Mouse (Mus musculus): ENCODE measurements around the gene Spaca7. TPM values are rescaled to one million over a fixed set of nuclear protein-coding genes. Genes with fewer than 3 reads are reported as not detected.
"Not testable (repeated sequence)": the region's sequence is repeated elsewhere in the genome, so short reads cannot be mapped to it uniquely, and the experiment has no call there.

The Spaca7 gene
- polyA plus RNA-seq, 1 experiment from 2014 or later = not detected

DNA sequence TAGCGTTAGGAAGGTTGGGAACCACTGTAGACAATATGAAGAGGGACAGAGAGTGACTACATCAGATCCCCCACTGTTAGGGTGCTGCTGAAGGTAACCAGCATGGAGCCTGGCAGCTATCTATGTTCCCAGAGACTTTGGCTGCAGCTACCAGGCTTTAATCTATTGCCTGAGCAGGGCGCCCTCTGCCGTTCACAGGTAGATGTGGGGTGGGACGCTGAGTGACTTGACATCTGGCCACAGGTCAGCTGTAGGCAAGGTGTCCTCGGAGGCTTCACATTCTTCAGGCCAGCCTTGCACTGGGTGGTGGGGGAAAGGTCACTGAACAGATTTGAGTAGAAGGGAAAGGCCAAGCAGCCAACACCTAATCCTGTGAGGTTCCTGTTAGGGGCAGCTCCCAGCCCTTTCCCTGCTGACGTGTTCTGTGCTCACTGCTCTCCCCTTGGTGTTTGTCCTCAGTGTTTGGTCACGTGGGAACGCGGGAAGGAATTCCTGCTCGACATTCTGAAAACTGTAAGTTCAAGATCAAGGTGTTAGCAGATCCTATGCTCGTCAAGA lies 11.3 kb upstream of the Spaca7 start:
- H3K4me2 ChIP-seq (replicated peaks) = no peak overlapping the region
- H3K4me3 ChIP-seq = no peak overlapping the region
- no peak for ATAC-seq (replicated peaks)
- WGBS = 21% methylated on average over 11 of the region's 11 CpGs
- H3K9ac ChIP-seq (replicated peaks) = no peak overlapping the region
- H3K4me1 ChIP-seq = peaks cover 20% of the 10 kb centered on the region
- no peaks in the 10 kb centered on the region for H3K9me3 ChIP-seq
- H3K27me3 ChIP-seq = 0 out of 2 replicates have a peak, but pooled peaks cover 3% of the 10 kb centered on the region
- no peaks in the 10 kb centered on the region for H3K36me3 ChIP-seq
- H3K27ac ChIP-seq (replicated peaks) = no peak overlapping the region

DNA sequence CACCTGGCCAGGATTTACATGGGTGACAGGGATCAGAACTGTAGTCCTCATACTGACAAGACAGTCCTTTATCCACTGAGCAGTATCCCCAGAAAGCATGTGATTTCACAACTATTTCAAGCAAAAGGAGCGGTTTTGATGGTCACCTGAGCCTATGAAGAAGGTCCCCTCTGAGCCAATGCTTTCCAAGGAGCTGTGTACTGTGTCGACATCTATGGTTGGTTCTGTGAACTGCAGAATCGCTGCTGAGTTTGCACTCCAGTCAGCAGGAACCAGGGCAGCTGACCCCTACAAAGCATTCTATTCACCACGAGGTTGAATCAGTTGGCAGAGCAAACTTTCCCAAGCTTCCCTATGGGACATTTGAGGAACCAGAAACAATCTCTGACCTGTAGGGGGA lies 8.5 kb upstream of the Spaca7 start:
- H3K36me3 ChIP-seq = no peaks in the 10 kb centered on the region
- H3K27ac ChIP-seq (replicated peaks) = no peak overlapping the region
- peak; percentile 59 for ATAC-seq (replicated peaks)
- no peak overlapping the region for H3K4me3 ChIP-seq
- H3K9me3 ChIP-seq = no peaks in the 10 kb centered on the region
- 0 out of 2 replicates have a peak, but pooled peaks cover 3% of the 10 kb centered on the region for H3K27me3 ChIP-seq
- no peak overlapping the region for H3K9ac ChIP-seq (replicated peaks)
- H3K4me1 ChIP-seq = peaks cover 23% of the 10 kb centered on the region
- 3% methylated on average over 4 of the region's 4 CpGs for WGBS
- no peak overlapping the region for H3K4me2 ChIP-seq (replicated peaks)

DNA sequence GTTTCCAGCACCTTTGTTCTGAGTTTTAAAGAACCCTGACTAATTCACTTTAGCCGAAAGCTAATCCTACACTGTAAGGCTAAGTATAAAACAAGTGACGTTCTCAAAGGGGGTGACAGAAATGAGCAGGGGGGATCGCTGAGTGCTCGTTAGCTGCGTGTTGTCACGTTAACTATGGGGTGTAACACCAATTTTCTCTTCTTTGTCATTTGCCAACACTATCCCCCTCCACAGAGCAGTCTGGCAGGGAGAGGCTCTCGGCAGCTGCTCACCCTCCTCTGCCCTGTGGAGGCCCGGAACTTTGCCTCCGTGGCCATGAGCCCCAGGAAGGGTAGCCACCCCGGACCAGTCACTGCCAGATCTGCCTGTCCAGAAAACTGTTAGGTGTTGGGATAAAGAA lies 7.3 kb upstream of the Spaca7 start:
- no peaks in the 10 kb centered on the region for H3K36me3 ChIP-seq
- H3K27me3 ChIP-seq = 0 out of 2 replicates have a peak, but pooled peaks cover 3% of the 10 kb centered on the region
- peaks cover 20% of the 10 kb centered on the region for H3K4me1 ChIP-seq
- H3K4me3 ChIP-seq = no peak overlapping the region
- peak; percentile 61 for ATAC-seq (replicated peaks)
- no peak overlapping the region for H3K27ac ChIP-seq (replicated peaks)
- H3K9ac ChIP-seq (replicated peaks) = no peak overlapping the region
- WGBS = 14% methylated on average over 10 of the region's 10 CpGs
- no peak overlapping the region for H3K4me2 ChIP-seq (replicated peaks)
- no peaks in the 10 kb centered on the region for H3K9me3 ChIP-seq

DNA sequence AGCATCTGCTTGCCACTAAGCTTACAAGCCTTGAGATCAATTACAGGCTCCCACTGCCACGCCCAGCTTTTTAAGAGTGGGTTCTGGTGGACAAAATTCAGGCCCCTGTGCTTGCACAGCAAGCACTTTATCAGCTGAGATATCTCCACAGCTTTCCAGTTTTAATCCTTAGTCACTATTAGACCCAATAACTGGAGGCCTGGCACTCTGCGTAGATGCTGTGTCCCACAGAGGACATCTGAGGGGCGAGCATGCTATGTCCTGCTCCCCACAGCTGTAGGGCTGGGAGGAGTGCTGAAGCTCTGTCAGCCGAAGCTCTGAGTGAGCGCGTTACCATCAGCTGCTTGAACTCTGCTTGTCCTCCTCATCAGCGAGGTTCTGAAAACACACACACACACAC lies 6.3 kb upstream of the Spaca7 start:
- 61% methylated on average over 7 of the region's 7 CpGs for WGBS
- H3K9me3 ChIP-seq = no peaks in the 10 kb centered on the region
- H3K27me3 ChIP-seq = 0 out of 2 replicates have a peak, but pooled peaks cover 3% of the 10 kb centered on the region
- H3K4me2 ChIP-seq (replicated peaks) = no peak overlapping the region
- H3K4me3 ChIP-seq = no peak overlapping the region
- H3K9ac ChIP-seq (replicated peaks) = no peak overlapping the region
- H3K36me3 ChIP-seq = no peaks in the 10 kb centered on the region
- ATAC-seq (replicated peaks) = no peak
- H3K4me1 ChIP-seq = peaks cover 20% of the 10 kb centered on the region
- H3K27ac ChIP-seq (replicated peaks) = no peak overlapping the region

DNA sequence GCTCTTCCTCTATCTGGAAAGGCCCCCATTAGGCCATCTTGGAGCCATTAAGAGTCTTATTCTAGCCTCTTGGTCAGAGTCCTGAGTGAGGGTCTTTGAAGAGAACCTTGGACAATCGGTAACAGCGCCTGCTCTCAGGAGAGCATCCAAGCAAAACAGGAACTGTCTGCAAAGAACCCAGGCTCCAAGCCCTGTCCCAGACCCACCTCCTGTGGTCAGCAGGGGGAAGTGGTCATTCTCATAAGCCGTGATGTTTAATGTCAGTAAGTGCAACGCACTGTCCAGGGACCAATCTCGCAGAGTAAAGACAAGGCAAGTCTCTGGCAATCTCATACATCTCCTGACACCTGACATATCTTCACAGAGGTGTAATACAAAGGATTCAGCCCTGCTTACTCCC lies 3.2 kb downstream of the Spaca7 start:
- Histone ChIP-seq H3K27me3 (no peaks in the 10 kb centered on the region), H3K36me3 (no peaks in the 10 kb centered on the region), H3K9ac (replicated peaks) (no peak overlapping the region), H3K4me1 (peaks cover 4% of the 10 kb centered on the region; the same call in 1 of the 2 replicates), H3K4me3 (no peak overlapping the region), H3K4me2 (replicated peaks) (no peak overlapping the region), H3K27ac (replicated peaks) (no peak overlapping the region), H3K9me3 (no peaks in the 10 kb centered on the region)
- ATAC-seq (replicated peaks) = no peak
- WGBS = 53% methylated on average over 5 of the region's 5 CpGs

DNA sequence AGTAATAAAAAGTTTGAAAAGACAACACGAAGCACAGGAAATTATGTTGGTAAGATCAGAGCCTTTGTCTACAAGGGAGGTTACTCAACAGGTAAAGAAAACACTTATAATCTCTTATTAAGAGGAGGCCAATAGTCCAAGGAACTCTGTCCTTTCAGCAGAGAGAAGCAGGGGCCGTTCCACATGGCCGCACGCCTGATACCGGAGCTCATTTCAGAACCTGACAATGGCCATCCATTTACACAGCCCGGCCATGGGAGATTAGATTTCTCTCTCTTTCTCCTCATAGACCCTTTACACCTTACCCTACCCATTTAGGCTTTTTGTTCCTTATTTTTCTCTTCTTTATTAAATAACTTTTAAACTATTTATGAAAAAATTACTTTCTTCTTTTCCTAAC lies 3.9 kb downstream of the Spaca7 start:
- 19% methylated on average over 6 of the region's 6 CpGs for WGBS
- Histone ChIP-seq H3K4me1 (peaks cover 4% of the 10 kb centered on the region; the same call in 1 of the 2 replicates), H3K27me3 (no peaks in the 10 kb centered on the region)

DNA sequence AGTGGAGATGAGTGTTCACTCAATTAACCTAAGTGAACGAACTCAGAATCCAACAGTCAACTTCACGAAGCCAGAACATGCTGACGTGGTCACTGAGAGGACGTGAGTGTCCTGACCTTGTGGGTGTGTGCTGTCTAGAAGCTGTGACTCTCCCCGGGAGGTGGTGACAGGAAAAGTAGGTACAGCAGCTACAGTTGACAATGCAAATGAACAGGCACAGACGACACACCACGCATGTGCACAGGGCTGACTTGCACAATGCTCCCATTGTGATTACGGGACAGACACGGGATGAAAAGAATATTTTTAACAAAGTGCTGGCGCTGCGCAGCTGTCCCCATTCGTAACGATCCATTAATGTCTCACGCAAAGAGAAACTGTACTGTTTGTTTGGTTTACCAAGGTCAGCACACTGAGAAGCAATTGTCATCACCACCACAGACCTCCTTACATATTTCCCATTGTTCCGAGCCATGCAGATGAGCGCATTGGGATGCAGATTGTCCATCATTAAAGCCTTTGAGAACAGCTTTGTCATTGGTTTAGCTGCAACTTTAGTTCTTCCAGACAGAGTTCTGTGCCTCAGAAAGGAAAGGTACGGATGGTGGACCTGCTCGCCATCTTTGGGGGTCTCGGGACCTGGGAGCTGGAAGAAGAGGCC lies 6.6 kb downstream of the Spaca7 start:
- not testable (repeated sequence) for H3K9me3 ChIP-seq; H3K4me1 ChIP-seq; H3K4me2 ChIP-seq (replicated peaks); H3K27me3 ChIP-seq; H3K27ac ChIP-seq (replicated peaks); H3K9ac ChIP-seq (replicated peaks); H3K4me3 ChIP-seq; H3K36me3 ChIP-seq
- 58% methylated on average over 19 of the region's 19 CpGs for WGBS
- 0 out of 2 replicates have a peak, but pooled peaks have one; percentile 53 for ATAC-seq (replicated peaks)

More for the DNA sequence above, 3.9 kb downstream of the Spaca7 start:
- no peak overlapping the region for H3K27ac ChIP-seq (replicated peaks)
- H3K9me3 ChIP-seq = no peaks in the 10 kb centered on the region
- H3K4me2 ChIP-seq (replicated peaks) = no peak overlapping the region
- no peaks in the 10 kb centered on the region for H3K36me3 ChIP-seq
- no peak for ATAC-seq (replicated peaks)
- H3K9ac ChIP-seq (replicated peaks) = no peak overlapping the region
- H3K4me3 ChIP-seq = no peak overlapping the region

DNA sequence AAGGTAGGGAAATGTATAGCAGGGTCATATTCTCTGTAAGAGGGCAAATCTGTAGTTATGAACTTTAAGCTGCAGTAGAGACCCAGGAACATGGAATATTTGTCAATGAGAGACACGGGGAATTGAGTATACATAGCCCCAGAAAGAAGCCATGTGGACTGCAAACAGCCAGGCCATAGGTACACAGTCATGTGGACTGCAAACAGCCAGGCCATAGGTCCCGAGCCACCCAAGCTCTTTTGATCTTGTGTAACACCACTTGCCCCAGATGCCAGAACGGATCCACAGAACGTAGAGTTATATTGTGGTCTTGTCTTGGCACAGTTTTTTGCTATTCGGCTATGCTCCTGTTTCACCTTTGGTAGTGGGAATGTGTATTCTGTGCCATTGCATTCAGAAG lies 11.0 kb downstream of the Spaca7 start:
- Histone ChIP-seq H3K4me3 (no peak overlapping the region), H3K4me2 (replicated peaks) (no peak overlapping the region), H3K36me3 (no peaks in the 10 kb centered on the region), H3K4me1 (peaks cover 4% of the 10 kb centered on the region; the same call in 1 of the 2 replicates), H3K27me3 (no peaks in the 10 kb centered on the region), H3K9me3 (no peaks in the 10 kb centered on the region), H3K9ac (replicated peaks) (no peak overlapping the region), H3K27ac (replicated peaks) (no peak overlapping the region)
- WGBS = 90% methylated on average over 5 of the region's 5 CpGs
- no peak for ATAC-seq (replicated peaks)

DNA sequence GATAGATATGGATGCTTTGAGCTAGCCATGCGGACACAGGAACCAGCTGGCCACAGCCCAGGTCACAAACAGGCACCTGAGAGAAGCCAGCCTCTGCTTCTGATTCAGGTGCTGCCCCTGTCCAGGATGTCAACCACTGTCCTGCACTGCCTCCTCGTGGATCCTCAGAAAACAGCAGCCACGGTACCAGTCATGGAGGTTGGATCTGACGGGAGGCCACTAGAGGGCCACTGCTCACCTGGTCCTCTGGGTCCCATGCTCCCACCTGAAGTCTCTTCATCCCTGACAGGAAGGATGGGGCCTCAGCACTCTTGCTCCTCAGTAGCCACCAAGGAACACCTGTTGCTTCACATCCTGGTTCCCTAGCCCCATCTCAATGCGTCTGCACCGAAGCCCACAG lies 34.4 kb downstream of the Spaca7 start:
- no peak overlapping the region for H3K4me2 ChIP-seq (replicated peaks)
- peak; percentile 58 for ATAC-seq (replicated peaks)
- H3K9me3 ChIP-seq = no peaks in the 10 kb centered on the region
- no peak overlapping the region for H3K27ac ChIP-seq (replicated peaks)
- WGBS = 19% methylated on average over 6 of the region's 6 CpGs
- no peak overlapping the region for H3K4me3 ChIP-seq
- no peak overlapping the region for H3K9ac ChIP-seq (replicated peaks)
- H3K27me3 ChIP-seq = no peaks in the 10 kb centered on the region
- no peaks in the 10 kb centered on the region for H3K4me1 ChIP-seq
- H3K36me3 ChIP-seq = no peaks in the 10 kb centered on the region

DNA sequence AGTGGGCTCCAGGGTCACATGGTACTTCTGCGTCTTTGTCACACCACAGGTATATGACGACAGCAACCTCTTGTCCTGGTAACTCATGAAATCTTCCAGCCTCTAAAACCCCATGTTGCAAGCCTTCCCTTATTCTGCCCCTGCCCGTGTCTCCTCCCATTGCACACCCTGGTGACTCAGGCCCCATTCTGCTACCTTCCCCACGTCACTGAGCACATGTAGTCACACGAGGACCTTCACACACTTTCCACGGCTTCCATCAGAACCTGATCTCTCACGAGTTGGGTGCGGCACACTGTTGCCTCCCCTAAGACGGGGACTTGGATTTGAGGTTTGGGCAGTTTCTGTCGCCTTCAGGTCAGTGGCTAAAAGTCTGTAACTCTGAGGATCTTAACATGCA lies 36.0 kb downstream of the Spaca7 start:
- H3K36me3 ChIP-seq = no peaks in the 10 kb centered on the region
- no peak overlapping the region for H3K4me2 ChIP-seq (replicated peaks)
- peaks cover 6% of the 10 kb centered on the region for H3K4me1 ChIP-seq
- no peaks in the 10 kb centered on the region for H3K9me3 ChIP-seq
- WGBS = 87% methylated on average over 10 of the region's 10 CpGs
- ATAC-seq (replicated peaks) = no peak
- no peak overlapping the region for H3K27ac ChIP-seq (replicated peaks)
- no peaks in the 10 kb centered on the region for H3K27me3 ChIP-seq
- H3K4me3 ChIP-seq = no peak overlapping the region
- no peak overlapping the region for H3K9ac ChIP-seq (replicated peaks)

DNA sequence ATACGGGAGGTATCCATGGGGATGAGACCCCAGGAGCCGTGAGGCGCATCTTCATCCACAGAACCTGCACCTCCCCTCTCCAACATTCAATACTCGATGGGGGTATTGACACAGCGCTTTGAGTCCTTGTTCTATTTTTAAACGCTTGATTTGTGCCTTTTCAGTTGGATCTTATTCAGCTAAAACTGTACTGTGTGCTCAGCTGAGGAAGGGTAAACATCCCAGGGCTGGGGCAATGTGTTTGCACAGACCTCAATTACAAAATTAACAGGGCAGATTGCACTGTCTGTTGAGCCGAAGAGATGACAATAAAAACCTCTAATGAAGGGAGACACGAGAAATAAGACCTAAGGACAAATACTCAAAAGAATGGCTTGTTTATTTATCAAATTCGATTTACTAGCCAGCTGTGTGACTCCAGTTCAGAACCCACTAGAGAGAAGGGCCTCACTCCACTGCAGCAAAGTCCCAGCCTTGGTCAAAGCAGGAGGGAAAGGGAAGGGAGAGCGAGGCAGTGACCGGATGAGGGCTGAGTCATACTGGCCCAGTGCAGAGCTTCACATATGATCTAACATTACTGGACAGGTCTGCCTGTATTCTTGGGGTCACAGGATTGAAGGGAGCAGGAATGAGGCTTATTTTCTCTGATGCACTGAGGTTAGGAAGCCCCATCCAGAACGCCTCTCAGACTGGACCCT lies 37.1 kb downstream of the Spaca7 start:
- Histone ChIP-seq H3K36me3 (peaks cover 6% of the 10 kb centered on the region; the same call in 1 of the 2 replicates), H3K27me3 (no peaks in the 10 kb centered on the region), H3K9me3 (no peaks in the 10 kb centered on the region), H3K27ac (replicated peaks) (no peak overlapping the region), H3K4me1 (peaks cover 6% of the 10 kb centered on the region), H3K9ac (replicated peaks) (no peak overlapping the region), H3K4me2 (replicated peaks) (no peak overlapping the region), H3K4me3 (no peak overlapping the region)
- 61% methylated on average over 12 of the region's 12 CpGs for WGBS
- ATAC-seq (replicated peaks) = no peak

DNA sequence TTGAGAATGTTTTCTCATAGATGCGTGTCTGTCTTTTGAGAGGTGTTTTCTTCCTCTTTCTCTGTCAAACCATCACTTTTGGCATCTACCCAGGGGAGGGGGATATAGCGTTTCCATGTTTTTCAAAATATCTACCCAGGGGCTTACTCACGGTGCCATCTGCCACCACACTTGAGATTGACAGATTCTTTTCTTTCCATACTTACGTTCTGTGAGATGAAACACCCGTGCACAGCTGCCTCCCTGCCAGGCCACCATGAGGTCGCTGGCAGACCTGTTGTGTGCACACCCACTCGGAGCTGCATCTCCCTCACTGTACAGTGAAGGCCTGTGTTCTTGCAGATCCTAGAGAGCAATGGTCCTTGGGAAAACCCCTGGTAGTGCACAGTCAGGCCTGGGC lies 40.4 kb downstream of the Spaca7 start:
- ATAC-seq (replicated peaks) = 0 out of 2 replicates have a peak, but pooled peaks have one; percentile 43
- H3K9me3 ChIP-seq = no peaks in the 10 kb centered on the region
- no peaks in the 10 kb centered on the region for H3K27me3 ChIP-seq
- H3K9ac ChIP-seq (replicated peaks) = no peak overlapping the region
- 36% methylated on average over 7 of the region's 7 CpGs for WGBS
- peaks cover 15% of the 10 kb centered on the region for H3K36me3 ChIP-seq
- peaks cover 6% of the 10 kb centered on the region for H3K4me1 ChIP-seq
- no peak overlapping the region for H3K27ac ChIP-seq (replicated peaks)
- H3K4me3 ChIP-seq = no peak overlapping the region
- no peak overlapping the region for H3K4me2 ChIP-seq (replicated peaks)
